Comparison of ENCODE assay signal across 9 mouse cellular contexts in genomic region chr7:75927537-75927936, GRCm38 (mm10).
DNase-seq lines count a peak whose midpoint lies in the region; ATAC-seq and TF ChIP-seq lines count a peak whose summit lies in the region.
"Had no signal": no experiment of that assay in that cellular context is flagged by ENCODE, and none has a peak within 500 bp of the region (broad histone marks: within the 10 kb centered on the region; RNA-seq: fewer than 3 reads in every experiment).

No protein-coding gene starts in this region.

- WGBS in intestine, postnatal 0 days, result 27% methylated on average over 4 of the region's 4 CpGs
- 29% methylated on average over 4 of the region's 4 CpGs for WGBS in intestine, embryonic 15.5 days
- 31% methylated on average over 4 of the region's 4 CpGs for WGBS in kidney, postnatal 0 days
- WGBS in midbrain, embryonic 11.5 days, result 42% methylated on average over 4 of the region's 4 CpGs

- H3K27ac ChIP-seq in intestine, postnatal 0 days (ENCODE audit: low read depth, low read length), result no peak overlapping the region
- H3K27ac ChIP-seq in intestine, embryonic 15.5 days, result no peak overlapping the region
- no peak overlapping the region for H3K27ac ChIP-seq in ES-Bruce4 (ENCODE audit: insufficient read depth, low read length)
- H3K27ac ChIP-seq in kidney, postnatal 0 days, result no peak overlapping the region
- H3K27ac ChIP-seq in midbrain, embryonic 11.5 days (ENCODE audit: low read depth, low read length), result no peak overlapping the region
- H3K27ac ChIP-seq: stomach, embryonic 15.5 days had no signal

- intact Hi-C loops in gastrocnemius, postnatal 14 days (cut with DNase I; ENCODE audit: low total_unique reads), result loop anchor here (5.0 kb wide), 1 partner anchor 430 kb away; no protein-coding TSS in a partner anchor

- no peak overlapping the region for H3K4me2 ChIP-seq in intestine, postnatal 0 days (replicated peaks; ENCODE audit: low read depth)
- H3K4me2 ChIP-seq in intestine, embryonic 15.5 days (replicated peaks), result no peak overlapping the region
- H3K4me2 ChIP-seq in kidney, postnatal 0 days (ENCODE audit: low read length), result no peak overlapping the region
- H3K4me2 ChIP-seq in midbrain, embryonic 11.5 days, result no peak overlapping the region
- H3K4me2 ChIP-seq: stomach, embryonic 15.5 days had no signal

- ATAC-seq in intestine, postnatal 0 days, result no peak
- ATAC-seq in intestine, embryonic 15.5 days, result no peak
- no peak for ATAC-seq in kidney, postnatal 0 days (replicated peaks; ENCODE audit: low FRiP score, low read depth)
- peak; percentile 66 for ATAC-seq in midbrain, embryonic 11.5 days (ENCODE audit: low FRiP score)

- H3K27me3 ChIP-seq in intestine, postnatal 0 days (replicated peaks; ENCODE audit: control insufficient read depth, insufficient read depth, low read length), result no peaks in the 10 kb centered on the region
- H3K27me3 ChIP-seq in intestine, embryonic 15.5 days (replicated peaks), result no peaks in the 10 kb centered on the region
- no peaks in the 10 kb centered on the region for H3K27me3 ChIP-seq in ES-Bruce4 (ENCODE audit: control insufficient read depth, insufficient read depth, low read length, poor library complexity, severe bottlenecking)
- no peaks in the 10 kb centered on the region for H3K27me3 ChIP-seq in kidney, postnatal 0 days (ENCODE audit: insufficient read depth, low read length)
- no peaks in the 10 kb centered on the region for H3K27me3 ChIP-seq in midbrain, embryonic 11.5 days (ENCODE audit: control insufficient read depth, insufficient read depth, low read length)
- H3K27me3 ChIP-seq: stomach, embryonic 15.5 days had no signal

- DNase-seq in embryo, embryonic 11.5 days (ENCODE audit: low read depth, low spot score), result peak; percentile 19
- peak; percentile 69 for DNase-seq in kidney, postnatal 0 days (ENCODE audit: low spot score)
- peak; percentile 93 for DNase-seq in midbrain, embryonic 11.5 days (ENCODE audit: low spot score, missing footprints)
- peak; percentile 27 for DNase-seq in thymus, postnatal 4 days
- no peak for DNase-seq in gastrocnemius, postnatal 14 days

- no peak for TF ChIP-seq POLR2A in ES-Bruce4 (IDR thresholded peaks at IDR 0.05; ENCODE audit: insufficient read depth, low read length)

- peak; percentile 74 for TF ChIP-seq CTCF in intestine, postnatal 0 days (IDR thresholded peaks at IDR 0.05; ENCODE audit: low read depth)
- TF ChIP-seq CTCF in ES-Bruce4 (IDR thresholded peaks at IDR 0.05; ENCODE audit: low read depth, low read length), result peak; percentile 2
- TF ChIP-seq CTCF in kidney, postnatal 0 days (IDR thresholded peaks at IDR 0.05; ENCODE audit: low read depth), result peak; percentile 80

- TF ChIP-seq EP300 in ES-Bruce4 (IDR thresholded peaks at IDR 0.05; ENCODE audit: insufficient read depth, low read depth, low read length), result no peak

- no peak overlapping the region for H3K9ac ChIP-seq in intestine, postnatal 0 days (ENCODE audit: low read depth, low read length)
- H3K9ac ChIP-seq in intestine, embryonic 15.5 days, result no peak overlapping the region
- no peak overlapping the region for H3K9ac ChIP-seq in ES-Bruce4 (ENCODE audit: low read depth, poor library complexity, severe bottlenecking)
- no peak overlapping the region for H3K9ac ChIP-seq in kidney, postnatal 0 days (ENCODE audit: low read depth, low read length)
- no peak overlapping the region for H3K9ac ChIP-seq in midbrain, embryonic 11.5 days (ENCODE audit: low read length)
- H3K9ac ChIP-seq: stomach, embryonic 15.5 days had no signal

- no peaks in the 10 kb centered on the region for H3K36me3 ChIP-seq in intestine, postnatal 0 days (ENCODE audit: control insufficient read depth, insufficient read depth)
- H3K36me3 ChIP-seq in intestine, embryonic 15.5 days, result no peaks in the 10 kb centered on the region
- no peaks in the 10 kb centered on the region for H3K36me3 ChIP-seq in ES-Bruce4 (ENCODE audit: control insufficient read depth, insufficient read depth, low read length, poor library complexity, severe bottlenecking)
- H3K36me3 ChIP-seq in kidney, postnatal 0 days (ENCODE audit: insufficient read depth, low read length), result no peaks in the 10 kb centered on the region
- H3K36me3 ChIP-seq in midbrain, embryonic 11.5 days (ENCODE audit: control insufficient read depth, insufficient read depth, low read length), result no peaks in the 10 kb centered on the region
- H3K36me3 ChIP-seq: stomach, embryonic 15.5 days had no signal

- H3K4me1 ChIP-seq in intestine, postnatal 0 days (replicated peaks; ENCODE audit: control insufficient read depth, insufficient read depth, low read length), result no peaks in the 10 kb centered on the region
- H3K4me1 ChIP-seq in intestine, embryonic 15.5 days (replicated peaks), result no peaks in the 10 kb centered on the region
- H3K4me1 ChIP-seq in ES-Bruce4 (ENCODE audit: control insufficient read depth, insufficient read depth, low read length), result no peaks in the 10 kb centered on the region
- no peaks in the 10 kb centered on the region for H3K4me1 ChIP-seq in kidney, postnatal 0 days (replicated peaks; ENCODE audit: insufficient read depth, low read length)
- no peaks in the 10 kb centered on the region for H3K4me1 ChIP-seq in midbrain, embryonic 11.5 days (ENCODE audit: control insufficient read depth, insufficient read depth, low read length)
- H3K4me1 ChIP-seq: stomach, embryonic 15.5 days had no signal

- H3K4me3 ChIP-seq in intestine, postnatal 0 days (ENCODE audit: low read depth, low read length), result no peak overlapping the region
- no peak overlapping the region for H3K4me3 ChIP-seq in intestine, embryonic 15.5 days (replicated peaks)
- H3K4me3 ChIP-seq in ES-Bruce4 (ENCODE audit: low read depth, low read length), result no peak overlapping the region
- no peak overlapping the region for H3K4me3 ChIP-seq in kidney, postnatal 0 days (replicated peaks; ENCODE audit: low read depth, low read length)
- no peak overlapping the region for H3K4me3 ChIP-seq in midbrain, embryonic 11.5 days (ENCODE audit: low read depth, low read length)
- H3K4me3 ChIP-seq: stomach, embryonic 15.5 days had no signal

- H3K9me3 ChIP-seq in intestine, postnatal 0 days (ENCODE audit: control insufficient read depth), result no peaks in the 10 kb centered on the region
- no peaks in the 10 kb centered on the region for H3K9me3 ChIP-seq in intestine, embryonic 15.5 days
- no peaks in the 10 kb centered on the region for H3K9me3 ChIP-seq in ES-Bruce4 (replicated peaks; ENCODE audit: control insufficient read depth, insufficient read depth, low read length, poor library complexity, severe bottlenecking)
- H3K9me3 ChIP-seq in kidney, postnatal 0 days (replicated peaks; ENCODE audit: low read length), result no peaks in the 10 kb centered on the region
- no peaks in the 10 kb centered on the region for H3K9me3 ChIP-seq in midbrain, embryonic 11.5 days (ENCODE audit: control insufficient read depth, low read length)
- H3K9me3 ChIP-seq: stomach, embryonic 15.5 days had no signal

Comparison
In these comparisons a context has a peak if more than half of its experiments do, and no peak if none do; other contexts are left out.
1. CTCF ChIP-seq: peak in every context shown above with its lines; median percentile 80 in kidney, postnatal 0 days; 74 in intestine, postnatal 0 days; 2 in ES-Bruce4.